Mouse (Mus musculus) kidney, adult 2 months (tissue): ENCODE results near the gene Ice2.

ENCODE experiments used
- CTCF ChIP-seq: fragments of 200-500 bp; conservative IDR thresholded peaks from 2 replicates; pipeline ENCODE4 v1.5.1; 2011; ENCODE audit warnings: low read depth, mild to moderate bottlenecking, control low read depth, low read length, moderate library complexity, mixed read lengths; ENCODE audit not compliant: insufficient read depth, insufficient read length
- POLR2A ChIP-seq: fragments of 200-500 bp; IDR thresholded peaks from one replicate; pipeline ENCODE4 v1.6.1; 2011; ENCODE audit warnings: low read depth, low read length, control low read depth

DNA sequence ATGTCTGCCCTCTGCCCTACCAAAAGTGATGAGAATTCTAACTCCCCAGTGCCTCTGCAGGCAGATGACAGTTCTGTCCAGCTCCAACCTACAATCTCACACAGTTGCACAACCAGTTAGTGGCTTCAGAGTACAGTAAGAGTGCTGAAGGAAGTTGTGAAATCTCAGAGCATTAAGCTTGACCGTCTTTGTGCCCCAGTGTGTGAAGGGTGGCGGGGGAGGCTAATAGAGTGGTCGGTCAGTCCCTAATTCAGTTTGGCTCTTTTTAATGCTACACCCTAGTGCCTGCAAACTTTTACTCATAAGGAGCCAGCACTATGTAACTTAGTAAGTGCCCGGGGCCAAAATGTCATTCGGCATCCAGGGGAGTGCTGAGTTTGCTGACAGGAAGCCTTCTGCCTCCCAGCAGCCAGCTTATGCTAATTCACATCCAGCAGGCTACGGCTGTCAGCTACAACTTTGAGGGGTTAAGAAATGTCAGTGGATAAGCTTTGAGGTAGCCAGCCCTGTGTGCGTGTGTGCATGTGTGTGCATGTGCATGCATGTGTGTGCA lies 42.2 kb downstream of the Ice2 start:
- TF ChIP-seq CTCF (no peak; the same call in 1 of the 2 replicates), POLR2A (no peak)
